Mouse (Mus musculus) gonadal fat pad, adult 2 months (tissue): Measurements from ENCODE around the gene Lag3. TPM values are rescaled to one million over a fixed set of nuclear protein-coding genes. Genes with fewer than 3 reads are reported as not detected.
"Not testable (repeated sequence)": the region's sequence is repeated elsewhere in the genome, so short reads cannot be mapped to it uniquely, and the experiment has no call there.

Source experiments
- DNase-seq: peaks from one replicate; pipeline ENCODE4 v3.0.0-alpha.2; 2012; ENCODE audit warnings: low read depth
- polyA plus RNA-seq: library from polyadenylated mRNA; depleted of rRNA; stranded (reverse); fragments of >200 nt; gene quantifications from 2 replicates; pipeline ENCODE4 v1.2.3, GENCODE M21; 2012

Gene Lag3
- polyA plus RNA-seq, 1 experiment: 3.1 TPM

- no peak for DNase-seq
These were observed 11.3 kb downstream of the Lag3 start for GRCm38 (mm10) chr6:124900056-124900800.

GRCm38 (mm10) chr6:124898359-124898758 lies 13.1 kb downstream of the Lag3 start:
- DNase-seq: no peak

GRCm38 (mm10) chr6:124894113-124894512 lies 17.4 kb downstream of the Lag3 start:
- DNase-seq: not testable (repeated sequence)

GRCm38 (mm10) chr6:124890997-124891396 lies 20.5 kb downstream of the Lag3 start:
- DNase-seq: no peak

DNA sequence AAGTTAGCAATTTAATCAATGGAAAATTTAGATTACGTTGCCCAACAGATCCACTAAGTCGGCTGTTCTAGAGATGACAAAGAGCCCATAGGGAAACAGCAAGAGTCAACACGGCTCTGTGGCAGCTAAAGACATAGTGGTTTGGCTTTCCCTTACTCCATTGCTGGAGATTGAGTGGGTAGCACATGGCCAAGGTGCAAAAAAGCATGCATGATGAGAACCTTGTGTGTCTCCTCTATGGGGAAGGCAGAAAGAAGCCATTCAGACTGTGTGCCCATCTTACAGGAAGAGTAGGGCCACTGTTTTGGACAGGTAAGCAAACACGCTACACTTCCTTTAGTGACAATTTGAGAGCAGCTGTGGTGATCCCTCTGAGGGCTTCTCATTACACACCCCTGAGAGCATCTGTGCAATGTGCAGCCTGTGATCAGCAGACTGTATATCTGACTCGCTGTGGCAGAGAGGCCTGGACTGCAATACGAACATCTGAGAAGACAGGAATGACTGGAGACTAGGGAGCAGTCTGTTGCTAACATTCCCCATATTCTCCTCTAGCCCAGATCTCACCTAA lies 22.9 kb downstream of the Lag3 start:
- no peak for DNase-seq

GRCm38 (mm10) chr6:124887986-124888385 lies 23.5 kb downstream of the Lag3 start, which contains the start of gene Cd4:
Cd4 (minus strand) TSS chr6:124888221.
- no peak for DNase-seq

- no peak for DNase-seq
These were observed 25.5 kb downstream of the Lag3 start for GRCm38 (mm10) chr6:124885956-124886381.

GRCm38 (mm10) chr6:124884714-124885500 lies 26.6 kb downstream of the Lag3 start:
- DNase-seq: no peak

GRCm38 (mm10) chr6:124883351-124883750 lies 28.2 kb downstream of the Lag3 start:
- DNase-seq: no peak

- no peak for DNase-seq
These were observed 29.7 kb downstream of the Lag3 start for GRCm38 (mm10) chr6:124881821-124882220.

GRCm38 (mm10) chr6:124879390-124879789 lies 32.1 kb downstream of the Lag3 start:
- DNase-seq: no peak

GRCm38 (mm10) chr6:124874348-124874747 lies 37.2 kb downstream of the Lag3 start:
- no peak for DNase-seq

DNA sequence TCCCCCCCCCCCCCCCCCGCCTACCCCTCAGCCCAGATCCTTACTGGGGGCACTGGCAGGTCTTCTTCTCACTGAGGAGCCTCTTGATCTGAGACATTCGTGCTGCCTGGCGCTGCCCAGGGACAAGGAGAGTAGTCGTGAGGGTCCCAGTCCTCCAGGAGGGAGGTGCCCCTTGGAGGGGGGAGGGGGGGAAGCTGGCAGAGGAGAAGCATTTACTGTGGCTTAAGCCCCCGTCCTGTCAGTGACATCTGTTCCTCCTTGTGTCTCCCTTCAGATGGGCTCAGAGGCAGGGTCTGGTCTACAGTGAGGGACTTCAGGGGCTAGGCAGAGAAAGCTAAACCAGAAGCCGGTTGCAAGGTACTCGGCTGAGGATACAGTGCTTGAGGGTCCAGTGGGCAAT lies 44.9 kb downstream of the Lag3 start:
- no peak for DNase-seq

- no peak for DNase-seq
These were observed 45.6 kb downstream of the Lag3 start for GRCm38 (mm10) chr6:124865766-124866362.

DNA sequence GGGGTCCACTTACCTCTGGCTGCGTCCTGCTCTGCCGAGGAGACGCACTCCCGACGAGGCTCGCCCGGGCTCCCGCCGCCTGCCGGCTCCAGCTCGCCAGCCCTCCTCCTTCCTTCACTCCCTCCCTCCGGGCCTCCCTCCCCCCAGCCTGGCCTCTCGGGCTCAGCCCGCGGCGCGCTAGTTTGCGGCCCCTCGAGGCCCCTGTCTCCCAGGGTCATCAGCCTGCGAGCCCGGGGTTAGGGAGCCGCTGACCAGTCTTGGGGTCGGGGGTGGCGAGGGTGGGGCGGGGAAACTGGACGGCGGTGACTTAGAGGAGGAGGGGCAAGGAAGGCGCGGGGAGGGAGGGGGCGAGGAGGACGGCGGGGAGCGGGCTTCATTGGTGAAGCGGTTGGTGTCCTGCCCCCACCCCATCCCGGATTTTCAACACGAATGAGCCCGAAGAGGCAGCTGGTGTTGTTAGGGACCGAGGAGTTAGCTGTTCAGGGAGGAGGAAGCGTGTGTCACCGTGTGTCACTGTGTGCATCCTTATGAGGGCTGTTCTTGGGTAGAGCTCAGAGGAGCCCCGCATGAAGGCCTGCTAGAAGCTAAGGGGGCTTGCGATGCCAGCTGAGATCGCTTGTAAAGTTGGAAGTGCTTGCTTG lies 47.7 kb downstream of the Lag3 start, which contains the start of gene Gpr162:
Gene Gpr162 (minus strand): TSS at position 326 of the 641 bp plus-strand sequence.
- DNase-seq: no peak

DNA sequence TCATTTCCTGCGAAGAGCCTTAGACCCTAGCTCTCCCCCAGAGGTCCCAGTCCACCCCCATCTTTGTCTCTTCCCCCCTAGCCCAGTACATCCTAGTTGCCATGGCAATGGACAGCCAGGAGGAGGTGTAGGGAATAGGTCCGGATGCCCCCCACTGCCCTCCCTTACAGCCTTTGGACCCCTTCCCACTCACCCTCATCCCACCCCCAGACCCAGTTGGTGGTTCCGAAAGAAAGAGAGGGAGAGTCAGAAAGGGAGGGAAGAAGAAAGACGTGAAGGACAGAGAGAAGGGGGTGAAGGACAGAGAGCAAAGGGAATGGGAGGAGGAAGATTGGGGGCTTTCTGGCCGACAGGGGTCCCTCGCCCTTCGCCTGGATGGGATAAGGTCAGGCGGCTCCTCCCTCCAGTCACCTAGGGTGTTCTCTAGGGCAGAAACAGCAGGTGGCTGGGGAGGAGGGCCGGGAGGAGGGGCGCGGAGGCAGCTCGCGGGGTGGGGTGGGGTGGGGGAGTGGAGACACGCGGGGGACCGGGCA lies 48.3 kb downstream of the Lag3 start:
- no peak for DNase-seq

GRCm38 (mm10) chr6:124862406-124863124 lies 48.9 kb downstream of the Lag3 start:
- no peak for DNase-seq

- no peak for DNase-seq
These were observed 49.7 kb downstream of the Lag3 start for GRCm38 (mm10) chr6:124861802-124862201.

GRCm38 (mm10) chr6:124861266-124861665 lies 50.2 kb downstream of the Lag3 start:
- no peak for DNase-seq

- no peak for DNase-seq
These were observed 51.0 kb downstream of the Lag3 start for GRCm38 (mm10) chr6:124860511-124860910.

- no peak for DNase-seq
These were observed 51.8 kb downstream of the Lag3 start for GRCm38 (mm10) chr6:124859725-124860124.
